Comparison of ENCODE assay signal across 15 mouse cellular contexts in genomic region chr17:44162935-44163334, GRCm38 (mm10). TPM values are rescaled to one million over a fixed set of nuclear protein-coding genes. Genes with fewer than 3 reads are reported as not detected.
DNase-seq lines count a peak whose midpoint lies in the region; ATAC-seq lines count a peak whose summit lies in the region.
"Had no signal": no experiment of that assay in that cellular context is flagged by ENCODE, and none has a peak within 500 bp of the region (broad histone marks: within the 10 kb centered on the region; RNA-seq: fewer than 3 reads in every experiment).

No protein-coding gene starts in this region.

- peak overlapping the region; percentile 32; the same call in 1 of the 2 replicates for H3K4me2 ChIP-seq in heart, embryonic 11.5 days
- 0 out of 2 replicates have a peak overlapping the region, but pooled peaks have one; percentile 12 for H3K4me2 ChIP-seq in kidney, embryonic 15.5 days
- H3K4me2 ChIP-seq in intestine, embryonic 16.5 days (ENCODE audit: low read depth, low read length): peak overlapping the region; percentile 9; the same call in 1 of the 2 replicates
- H3K4me2 ChIP-seq: neural tube, embryonic 12.5 days had no signal

- no peaks in the 10 kb centered on the region for H3K27me3 ChIP-seq in heart, embryonic 11.5 days (ENCODE audit: control insufficient read depth, insufficient read depth, low read length)
- no peaks in the 10 kb centered on the region for H3K27me3 ChIP-seq in kidney, embryonic 15.5 days
- no peaks in the 10 kb centered on the region for H3K27me3 ChIP-seq in intestine, embryonic 16.5 days (replicated peaks; ENCODE audit: control insufficient read depth, insufficient read depth, low read length)
- H3K27me3 ChIP-seq: neural tube, embryonic 12.5 days had no signal

- H3K36me3 ChIP-seq in heart, embryonic 11.5 days (ENCODE audit: control insufficient read depth, insufficient read depth, low read length): no peaks in the 10 kb centered on the region
- no peaks in the 10 kb centered on the region for H3K36me3 ChIP-seq in kidney, embryonic 15.5 days
- peaks cover 3% of the 10 kb centered on the region; the same call in 1 of the 2 replicates for H3K36me3 ChIP-seq in intestine, embryonic 16.5 days (ENCODE audit: control insufficient read depth, insufficient read depth, low read length)
- H3K36me3 ChIP-seq: midbrain, embryonic 10.5 days; neural tube, embryonic 12.5 days had no signal

- no peak for DNase-seq in heart, postnatal 36 days
- DNase-seq in kidney, adult 9 months: no peak
- no peak for DNase-seq in frontal cortex, postnatal 36 days (ENCODE audit: low spot score in 2 of 2)
- DNase-seq: adrenal gland, postnatal 10 days; cerebellum, adult 11-12 months; cerebellum, postnatal 25 days; forebrain, postnatal 0 days; thymus, postnatal 25 days had no signal

- intact Hi-C loops in heart, postnatal 36 days (cut with DNase I): no loop called here

- ATAC-seq in heart, embryonic 11.5 days (replicated peaks; ENCODE audit: insufficient number of reproducible peaks, low FRiP score, low TSS enrichment): no peak
- no peak for ATAC-seq in kidney, embryonic 15.5 days (replicated peaks; ENCODE audit: low FRiP score)
- ATAC-seq in intestine, embryonic 16.5 days: no peak
- ATAC-seq: forebrain, postnatal 0 days; hindbrain, postnatal 0 days had no signal

- H3K4me1 ChIP-seq in heart, embryonic 11.5 days (ENCODE audit: control insufficient read depth, insufficient read depth, low read length): 0 out of 2 replicates have a peak, but pooled peaks cover 3% of the 10 kb centered on the region
- H3K4me1 ChIP-seq in kidney, embryonic 15.5 days: peaks cover 8% of the 10 kb centered on the region; the same call in 1 of the 2 replicates
- peaks cover 4% of the 10 kb centered on the region for H3K4me1 ChIP-seq in brown adipose tissue, adult 24 weeks (ENCODE audit: control insufficient read depth, insufficient read depth, insufficient read length, low read length)
- 0 out of 2 replicates have a peak, but pooled peaks cover 6% of the 10 kb centered on the region for H3K4me1 ChIP-seq in intestine, embryonic 16.5 days (ENCODE audit: control insufficient read depth, insufficient read depth, low read length)
- H3K4me1 ChIP-seq: midbrain, embryonic 10.5 days; neural tube, embryonic 12.5 days had no signal

- H3K27ac ChIP-seq in heart, embryonic 11.5 days (ENCODE audit: low read depth, low read length): no peak overlapping the region
- no peak overlapping the region for H3K27ac ChIP-seq in kidney, embryonic 15.5 days
- 0 out of 2 replicates have a peak overlapping the region, but pooled peaks have one; percentile 6 for H3K27ac ChIP-seq in brown adipose tissue, adult 24 weeks (replicated peaks; ENCODE audit: low read depth, low read length)
- H3K27ac ChIP-seq in intestine, embryonic 16.5 days (ENCODE audit: low read length): no peak overlapping the region
- H3K27ac ChIP-seq: hindbrain, postnatal 0 days; midbrain, embryonic 10.5 days; neural tube, embryonic 12.5 days had no signal

- no peaks in the 10 kb centered on the region for H3K9me3 ChIP-seq in heart, embryonic 11.5 days (replicated peaks; ENCODE audit: control insufficient read depth, low read length)
- H3K9me3 ChIP-seq in kidney, embryonic 15.5 days (replicated peaks): no peaks in the 10 kb centered on the region
- H3K9me3 ChIP-seq in intestine, embryonic 16.5 days (ENCODE audit: control insufficient read depth, low read length): no peaks in the 10 kb centered on the region
- H3K9me3 ChIP-seq: midbrain, embryonic 10.5 days; neural tube, embryonic 12.5 days had no signal

- WGBS in heart, embryonic 11.5 days (ENCODE audit: insufficient replicate concordance): 64% methylated on average over 5 of the region's 5 CpGs
- WGBS in kidney, embryonic 15.5 days: 63% methylated on average over 5 of the region's 5 CpGs
- WGBS in intestine, embryonic 16.5 days: 56% methylated on average over 5 of the region's 5 CpGs

- no peak overlapping the region for H3K4me3 ChIP-seq in heart, embryonic 11.5 days (ENCODE audit: low read depth, low read length)
- H3K4me3 ChIP-seq in kidney, embryonic 15.5 days (replicated peaks): no peak overlapping the region
- peak overlapping the region; percentile 17; the same call in 1 of the 2 replicates for H3K4me3 ChIP-seq in brown adipose tissue, adult 24 weeks (ENCODE audit: insufficient read depth, low read depth, low read length)
- H3K4me3 ChIP-seq in intestine, embryonic 16.5 days (ENCODE audit: low read length): no peak overlapping the region
- H3K4me3 ChIP-seq: midbrain, embryonic 10.5 days; neural tube, embryonic 12.5 days had no signal

- no peak overlapping the region for H3K9ac ChIP-seq in heart, embryonic 11.5 days (ENCODE audit: low read depth, low read length)
- H3K9ac ChIP-seq in kidney, embryonic 15.5 days: no peak overlapping the region
- H3K9ac ChIP-seq in intestine, embryonic 16.5 days (ENCODE audit: low read depth, low read length): no peak overlapping the region
- H3K9ac ChIP-seq: forebrain, postnatal 0 days; neural tube, embryonic 12.5 days had no signal

RNA-seq across cellular contexts. Expression of gene Clic5, which starts 25.4 kb away (rescaled TPM):
- 5.8 and 7.4 TPM in 2 replicates for polyA plus RNA-seq in heart, embryonic 11.5 days (2014; fragmentation: Nextera tagmentation; extraction: Ambion mirVana)
- total RNA-seq in heart, postnatal 36 days (2021): 100 to 1,000 TPM; 144 to 146 TPM
- 7.5 and 7.6 TPM in 2 replicates for polyA plus RNA-seq in kidney, embryonic 15.5 days (2015; fragmentation: Nextera tagmentation; extraction: Ambion mirVana)
- 89.1 and 108 TPM in 2 replicates for polyA plus RNA-seq in brown adipose tissue, adult 24 weeks (2012; ENCODE audit: insufficient read depth, insufficient read length, missing spikeins)
- 25.9 and 31.2 TPM in 2 replicates for polyA plus RNA-seq in intestine, embryonic 16.5 days (2015; fragmentation: Nextera tagmentation; extraction: Ambion mirVana)

RNA-seq across cellular contexts. Expression of gene Enpp4, which starts 57.3 kb away (rescaled TPM):
- polyA plus RNA-seq in heart, embryonic 11.5 days (2014; fragmentation: Nextera tagmentation; extraction: Ambion mirVana): 6.8 and 8.3 TPM in 2 replicates
- total RNA-seq in heart, postnatal 36 days (2021): 10 to 100 TPM; 21.1 to 22.6 TPM
- 4.5 and 4.9 TPM in 2 replicates for polyA plus RNA-seq in kidney, embryonic 15.5 days (2015; fragmentation: Nextera tagmentation; extraction: Ambion mirVana)
- 7.0 and 7.4 TPM in 2 replicates for polyA plus RNA-seq in brown adipose tissue, adult 24 weeks (2012; ENCODE audit: insufficient read depth, insufficient read length, missing spikeins)
- 4.4 and 4.9 TPM in 2 replicates for polyA plus RNA-seq in intestine, embryonic 16.5 days (2015; fragmentation: Nextera tagmentation; extraction: Ambion mirVana)
